11 mouse cellular contexts compared by ENCODE assay signal in genomic region chr17:34124649-34125048, GRCm38 (mm10). TPM values are rescaled to one million over a fixed set of nuclear protein-coding genes. Genes with fewer than 3 reads are reported as not detected.
DNase-seq lines count a peak whose midpoint lies in the region; ATAC-seq lines count a peak whose summit lies in the region.
"Had no signal": no experiment of that assay in that cellular context is flagged by ENCODE, and none has a peak within 500 bp of the region (broad histone marks: within the 10 kb centered on the region; RNA-seq: fewer than 3 reads in every experiment).

No protein-coding gene starts in this region.

- DNase-seq in heart, postnatal 25 days (ENCODE audit: low spot score) = no peak
- peak; percentile 48 for DNase-seq in 3T3-L1 (ENCODE audit: low read depth, low spot score)
- DNase-seq in R1 (ENCODE audit: low read depth, low spot score) = peak; percentile 37
- DNase-seq in right cerebral cortex, adult 2 months (ENCODE audit: low spot score in 2 of 2) = no peak
- DNase-seq in spleen, postnatal 4 days (ENCODE audit: low spot score in 2 of 2) = no peak
- DNase-seq in adrenal gland, postnatal 10 days = no peak
- DNase-seq: adrenal gland, postnatal 25 days had no signal

- no peaks in the 10 kb centered on the region for H3K36me3 ChIP-seq in heart, embryonic 15.5 days
- no peaks in the 10 kb centered on the region for H3K36me3 ChIP-seq in liver, embryonic 12.5 days

- no peak overlapping the region for H3K9ac ChIP-seq in heart, embryonic 15.5 days
- H3K9ac ChIP-seq in liver, embryonic 12.5 days = no peak overlapping the region

- ATAC-seq in heart, embryonic 15.5 days (replicated peaks; ENCODE audit: insufficient number of reproducible peaks, insufficient read depth, low FRiP score, low read depth) = no peak
- ATAC-seq in liver, embryonic 12.5 days = no peak

- H3K4me2 ChIP-seq in heart, embryonic 15.5 days = peak overlapping the region; percentile 84; the same call in 1 of the 2 replicates
- peak overlapping the region; percentile 31 for H3K4me2 ChIP-seq in liver, embryonic 12.5 days

- H3K27ac ChIP-seq in heart, embryonic 15.5 days = no peak overlapping the region
- H3K27ac ChIP-seq in liver, embryonic 12.5 days = peak overlapping the region; percentile 30; the same call in 1 of the 2 replicates

- H3K9me3 ChIP-seq in heart, embryonic 15.5 days (replicated peaks) = no peaks in the 10 kb centered on the region
- H3K9me3 ChIP-seq in liver, embryonic 12.5 days (replicated peaks) = no peaks in the 10 kb centered on the region

- intact Hi-C loops in heart, postnatal 25 days (cut with DNase I) = loop anchor here (10.0 kb wide), 1 partner anchor 460 kb away; the partner anchor contains the start of gene Gpsm3

- no peaks in the 10 kb centered on the region for H3K27me3 ChIP-seq in heart, embryonic 15.5 days
- H3K27me3 ChIP-seq in liver, embryonic 12.5 days (replicated peaks) = peaks cover 18% of the 10 kb centered on the region

- WGBS in heart, embryonic 15.5 days = 63% methylated on average over 6 of the region's 6 CpGs
- WGBS in liver, embryonic 12.5 days (ENCODE audit: insufficient replicate concordance) = 34% methylated on average over 6 of the region's 6 CpGs

- H3K4me1 ChIP-seq in heart, embryonic 15.5 days (replicated peaks) = peaks cover 48% of the 10 kb centered on the region
- H3K4me1 ChIP-seq in liver, embryonic 12.5 days = peaks cover 81% of the 10 kb centered on the region

- no peak overlapping the region for H3K4me3 ChIP-seq in heart, embryonic 15.5 days
- no peak overlapping the region for H3K4me3 ChIP-seq in liver, embryonic 12.5 days

RNA-seq across cellular contexts. Expression of gene Brd2, which starts 2.2 kb away (rescaled TPM):
- polyA plus RNA-seq in heart, embryonic 15.5 days (2015; fragmentation: Nextera tagmentation; extraction: Ambion mirVana) = 59.0 and 77.7 TPM in 2 replicates
- 10 to 100 TPM; 72.9 to 75.8 TPM for total RNA-seq in heart, postnatal 25 days (2021)
- polyA plus RNA-seq in liver, embryonic 12.5 days (2016; fragmentation: Nextera tagmentation; extraction: Ambion mirVana) = 59.9 and 66.1 TPM in 2 replicates
- 100 to 1,000 TPM; 170 to 181 TPM for total RNA-seq in adrenal gland, postnatal 10 days (2021)

RNA-seq across cellular contexts. Expression of gene H2-DMa, which starts 5.3 kb away (rescaled TPM):
- polyA plus RNA-seq in heart, embryonic 15.5 days (2015; fragmentation: Nextera tagmentation; extraction: Ambion mirVana) = 6.0 and 13.6 TPM in 2 replicates
- 1 to 10 TPM; 3.7 to 4.5 TPM for total RNA-seq in heart, postnatal 25 days (2021)
- polyA plus RNA-seq in liver, embryonic 12.5 days (2016; fragmentation: Nextera tagmentation; extraction: Ambion mirVana) = 3.1 and 4.3 TPM in 2 replicates
- 10 to 100 TPM in 1 of 2 experiments, 1 to 10 TPM in 1; 8.9 to 15.2 TPM for total RNA-seq in adrenal gland, postnatal 10 days (2021)

RNA-seq across cellular contexts. Expression of gene H2-DMb2, which starts 18.5 kb away (rescaled TPM):
- polyA plus RNA-seq in heart, embryonic 15.5 days (2015; fragmentation: Nextera tagmentation; extraction: Ambion mirVana) = 0.69 and 2.5 TPM in 2 replicates
- 1 to 10 TPM in 1 of 2 experiments, under 1 TPM in 1; 0.91 to 1.6 TPM for total RNA-seq in heart, postnatal 25 days (2021)
- 0.30 and 0.35 TPM in 2 replicates for polyA plus RNA-seq in liver, embryonic 12.5 days (2016; fragmentation: Nextera tagmentation; extraction: Ambion mirVana)
- 1 to 10 TPM; 4.5 to 4.8 TPM for total RNA-seq in adrenal gland, postnatal 10 days (2021)

RNA-seq across cellular contexts. Expression of gene H2-DMb1, which starts 28.2 kb away (rescaled TPM):
- polyA plus RNA-seq in heart, embryonic 15.5 days (2015; fragmentation: Nextera tagmentation; extraction: Ambion mirVana) = 0.34 and 3.2 TPM in 2 replicates
- total RNA-seq in heart, postnatal 25 days (2021) = 1 to 10 TPM; 1.1 to 1.3 TPM
- polyA plus RNA-seq in liver, embryonic 12.5 days (2016; fragmentation: Nextera tagmentation; extraction: Ambion mirVana) = 0.21 and 0.45 TPM in 2 replicates
- total RNA-seq in adrenal gland, postnatal 10 days (2021) = 1 to 10 TPM; 3.6 to 5.8 TPM

RNA-seq across cellular contexts. Expression of gene H2-Oa, which starts 32.5 kb away (rescaled TPM):
- 0.29 and 0.94 TPM in 2 replicates for polyA plus RNA-seq in heart, embryonic 15.5 days (2015; fragmentation: Nextera tagmentation; extraction: Ambion mirVana)
- total RNA-seq in heart, postnatal 25 days (2021) = not detected
- 0.37 and 0.56 TPM in 2 replicates for polyA plus RNA-seq in liver, embryonic 12.5 days (2016; fragmentation: Nextera tagmentation; extraction: Ambion mirVana)
- 1 to 10 TPM; 1.4 to 1.5 TPM for total RNA-seq in adrenal gland, postnatal 10 days (2021)
- total RNA-seq: layer of hippocampus, postnatal 14 days; midbrain, postnatal 0 days had no signal

Comparison
In these comparisons a context has a peak if more than half of its experiments do, and no peak if none do; other contexts are left out.
1. DNase-seq: peak in 3T3-L1 (single experiment) and R1 (single experiment); none in heart, postnatal 25 days (single experiment), right cerebral cortex, adult 2 months (0 of 2), spleen, postnatal 4 days (0 of 2) and adrenal gland, postnatal 10 days (single experiment).